Mouse (Mus musculus) megakaryocyte, embryonic 14.5 days (primary cell): ENCODE data around the gene Kcnab2. TPM values are rescaled to one million over a fixed set of nuclear protein-coding genes. Genes with fewer than 3 reads are reported as not detected.

Experiments used
- H3K27me3 ChIP-seq: replicated peaks from 2 replicates; pipeline ENCODE3; 2012; ENCODE audit warnings: inconsistent platforms
- H3K36me3 ChIP-seq: replicated peaks from 2 replicates; pipeline ENCODE3; 2012; ENCODE audit warnings: low read length, inconsistent platforms, mixed read lengths
- H3K4me1 ChIP-seq: 2 replicates; pipeline ENCODE4 v1.6.1; 2012; ENCODE audit warnings: inconsistent platforms
- H3K4me3 ChIP-seq: replicated peaks from 2 replicates; pipeline ENCODE3; 2012; ENCODE audit warnings: moderate library complexity, mild to moderate bottlenecking, inconsistent platforms
- H3K9me3 ChIP-seq: 2 replicates; pipeline ENCODE4 v1.6.1; 2012; ENCODE audit warnings: inconsistent platforms
- FLI1 ChIP-seq: IDR thresholded peaks from 2 replicates; pipeline ENCODE4 v1.6.1; 2012; ENCODE audit warnings: low read length, inconsistent platforms, mixed read lengths
- GATA1 ChIP-seq: IDR thresholded peaks from 3 replicates; pipeline ENCODE4 v1.6.1; 2012; ENCODE audit warnings: mixed read lengths, low read length, inconsistent platforms, borderline replicate concordance
- polyA plus RNA-seq: library from polyadenylated mRNA; stranded (reverse); fragments of >175 nt; gene quantifications from 2 replicates; pipeline ENCODE4 v1.2.3, GENCODE M21; 2012; ENCODE audit warnings: low replicate concordance; ENCODE audit not compliant: insufficient read depth

Kcnab2 gene
- polyA plus RNA-seq, 1 experiment: 37.9 TPM

- Histone ChIP-seq H3K9me3 (no peaks in the 10 kb centered on the region), H3K36me3 (no peaks in the 10 kb centered on the region), H3K4me1 (peaks cover 29% of the 10 kb centered on the region), H3K27me3 (peaks cover 77% of the 10 kb centered on the region), H3K4me3 (no peak overlapping the region)
- TF ChIP-seq GATA1 (no peak), FLI1 (no peak)
These were observed 2.8 kb upstream of the Kcnab2 start for GRCm38 (mm10) chr4:152480426-152480825.

- Histone ChIP-seq H3K9me3 (0 out of 2 replicates have a peak, but pooled peaks cover 5% of the 10 kb centered on the region), H3K4me1 (peaks cover 29% of the 10 kb centered on the region), H3K27me3 (peaks cover 79% of the 10 kb centered on the region), H3K4me3 (peak overlapping the region; percentile 96), H3K36me3 (no peaks in the 10 kb centered on the region)
- TF ChIP-seq FLI1 (no peak), GATA1 (no peak)
These were observed 525 bp upstream of the Kcnab2 start for GRCm38 (mm10) chr4:152478224-152478567.

- peak overlapping the region; percentile 96 for H3K4me3 ChIP-seq
These were observed 585 bp downstream of the Kcnab2 start for GRCm38 (mm10) chr4:152477106-152477465.

GRCm38 (mm10) chr4:152476427-152477023 is 1.1 kb downstream of the Kcnab2 start, which contains the start of gene Nphp4:
Nphp4 (plus strand) TSS chr4:152476706.
- peaks cover 71% of the 10 kb centered on the region for H3K27me3 ChIP-seq
- no peak for TF ChIP-seq FLI1
- TF ChIP-seq GATA1: no peak
- no peaks in the 10 kb centered on the region for H3K36me3 ChIP-seq
- H3K4me3 ChIP-seq: peak within 1 kb of the TSS; percentile 96
- peaks cover 29% of the 10 kb centered on the region for H3K4me1 ChIP-seq
- peaks cover 21% of the 10 kb centered on the region for H3K9me3 ChIP-seq

More at GRCm38 (mm10) chr4:152477106-152477465, 585 bp downstream of the Kcnab2 start:
- Histone ChIP-seq H3K9me3 (peaks cover 15% of the 10 kb centered on the region), H3K27me3 (peaks cover 71% of the 10 kb centered on the region), H3K36me3 (no peaks in the 10 kb centered on the region), H3K4me1 (peaks cover 29% of the 10 kb centered on the region)
- TF ChIP-seq GATA1 (no peak), FLI1 (no peak)

- Histone ChIP-seq H3K36me3 (no peaks in the 10 kb centered on the region), H3K27me3 (peaks cover 67% of the 10 kb centered on the region), H3K4me1 (peaks cover 29% of the 10 kb centered on the region), H3K4me3 (no peak overlapping the region), H3K9me3 (peaks cover 26% of the 10 kb centered on the region)
- TF ChIP-seq GATA1: no peak
- no peak for TF ChIP-seq FLI1
These were observed 1.7 kb downstream of the Kcnab2 start for GRCm38 (mm10) chr4:152475941-152476340.

DNA sequence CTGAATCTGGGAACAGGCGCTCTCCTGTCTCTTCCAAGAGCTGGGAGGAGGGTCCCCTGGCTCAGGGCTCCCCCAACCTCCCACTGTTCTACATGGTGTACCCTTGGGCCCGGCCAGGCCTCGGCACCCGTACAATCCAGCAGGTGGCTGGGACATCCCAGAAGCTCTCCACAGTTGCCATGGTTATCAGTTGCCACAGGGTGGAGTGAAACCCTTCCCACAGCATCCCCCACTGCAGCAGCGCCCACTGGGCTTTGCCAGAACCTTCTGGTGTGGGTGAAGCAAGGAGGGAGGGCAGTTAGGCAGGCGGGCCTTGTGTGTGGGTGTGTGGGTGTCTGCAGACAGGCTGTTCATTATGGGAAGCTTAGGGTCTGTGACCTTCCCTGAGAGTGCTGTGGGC is 9.7 kb downstream of the Kcnab2 start:
- TF ChIP-seq GATA1 (no peak), FLI1 (no peak)

DNA sequence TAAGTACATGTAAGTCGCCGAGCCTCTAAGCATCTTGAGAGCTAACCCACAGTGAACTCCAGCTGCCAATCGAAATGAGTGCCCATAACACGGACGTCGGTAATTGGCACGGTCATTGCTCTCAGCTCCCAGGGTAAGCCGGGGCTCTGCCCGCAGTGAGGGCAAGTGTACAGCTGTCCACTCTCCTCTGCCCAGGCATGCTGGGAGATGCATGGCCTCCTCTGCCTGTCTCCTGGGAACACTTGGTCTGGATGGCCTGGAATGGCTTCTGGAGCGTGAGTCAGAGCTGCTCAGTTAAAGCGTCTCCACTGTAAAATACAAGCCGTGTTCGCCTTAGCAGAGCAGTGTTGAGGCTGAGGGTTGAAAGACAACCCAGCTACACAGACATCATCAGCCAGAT is 11.1 kb downstream of the Kcnab2 start:
- Histone ChIP-seq H3K27me3 (peaks cover 30% of the 10 kb centered on the region), H3K4me1 (no peaks in the 10 kb centered on the region), H3K9me3 (peaks cover 15% of the 10 kb centered on the region), H3K36me3 (no peaks in the 10 kb centered on the region), H3K4me3 (no peak overlapping the region)
- TF ChIP-seq GATA1 (no peak), FLI1 (no peak)

More for the DNA sequence above, 9.7 kb downstream of the Kcnab2 start:
- Histone ChIP-seq H3K4me1 (no peaks in the 10 kb centered on the region), H3K4me3 (no peak overlapping the region), H3K9me3 (peaks cover 28% of the 10 kb centered on the region), H3K36me3 (no peaks in the 10 kb centered on the region), H3K27me3 (peaks cover 24% of the 10 kb centered on the region)

GRCm38 (mm10) chr4:152465116-152465515 is 12.6 kb downstream of the Kcnab2 start:
- H3K36me3 ChIP-seq: no peaks in the 10 kb centered on the region
- TF ChIP-seq GATA1 (no peak), FLI1 (no peak)
- no peaks in the 10 kb centered on the region for H3K4me1 ChIP-seq
- H3K4me3 ChIP-seq: no peak overlapping the region
- peaks cover 31% of the 10 kb centered on the region for H3K27me3 ChIP-seq
- H3K9me3 ChIP-seq: no peaks in the 10 kb centered on the region; the same call in 1 of the 2 replicates

- TF ChIP-seq GATA1: no peak
- Histone ChIP-seq H3K4me1 (no peaks in the 10 kb centered on the region; the same call in 1 of the 2 replicates), H3K36me3 (no peaks in the 10 kb centered on the region), H3K9me3 (no peaks in the 10 kb centered on the region), H3K27me3 (peaks cover 30% of the 10 kb centered on the region), H3K4me3 (no peak overlapping the region)
These were observed 14.5 kb downstream of the Kcnab2 start for GRCm38 (mm10) chr4:152463147-152463546.

GRCm38 (mm10) chr4:152462516-152462915 is 15.2 kb downstream of the Kcnab2 start:
- Histone ChIP-seq H3K9me3 (no peaks in the 10 kb centered on the region), H3K27me3 (peaks cover 33% of the 10 kb centered on the region), H3K4me3 (no peak overlapping the region), H3K36me3 (no peaks in the 10 kb centered on the region), H3K4me1 (peaks cover 5% of the 10 kb centered on the region; the same call in 1 of the 2 replicates)
- TF ChIP-seq FLI1 (no peak), GATA1 (no peak)

GRCm38 (mm10) chr4:152457673-152458072 is 20.0 kb downstream of the Kcnab2 start:
- peaks cover 37% of the 10 kb centered on the region for H3K27me3 ChIP-seq
- TF ChIP-seq FLI1 (no peak), GATA1 (no peak)
- H3K4me1 ChIP-seq: peaks cover 5% of the 10 kb centered on the region; the same call in 1 of the 2 replicates
- no peaks in the 10 kb centered on the region for H3K9me3 ChIP-seq
- H3K4me3 ChIP-seq: peak overlapping the region; percentile 69
- no peaks in the 10 kb centered on the region for H3K36me3 ChIP-seq
